Mouse (Mus musculus) limb, embryonic 15.5 days (tissue): ENCODE measurements around the gene Ccdc22. TPM values are rescaled to one million over a fixed set of nuclear protein-coding genes. Genes with fewer than 3 reads are reported as not detected.

Experiments used
- ATAC-seq: fragments of 200-750 bp; cut with Nextera tagmentation; 2 replicates; pipeline ENCODE4 v1.8.0; 2017; ENCODE audit warnings: low read depth, moderate TSS enrichment; ENCODE audit not compliant: insufficient number of reproducible peaks, low FRiP score, low TSS enrichment
- H3K27ac ChIP-seq: fragments of 300-500 bp; sonication (generic); 2 replicates; pipeline ENCODE4 v1.5.1; 2015; ENCODE audit warnings: moderate library complexity, mild to moderate bottlenecking, inconsistent platforms
- H3K27me3 ChIP-seq: fragments of 300-500 bp; sonication (generic); 2 replicates; pipeline ENCODE4 v1.6.1; 2015; ENCODE audit warnings: inconsistent platforms
- H3K36me3 ChIP-seq: fragments of 300-500 bp; sonication (generic); 2 replicates; pipeline ENCODE4 v1.6.1; 2015; ENCODE audit warnings: inconsistent platforms
- H3K4me1 ChIP-seq: fragments of 300-500 bp; sonication (generic); 2 replicates; pipeline ENCODE4 v1.6.1; 2015; ENCODE audit warnings: inconsistent platforms
- H3K4me2 ChIP-seq: fragments of 300-500 bp; sonication (generic); 2 replicates; pipeline ENCODE4 v1.6.1; 2015; ENCODE audit warnings: mild to moderate bottlenecking, inconsistent platforms
- H3K4me3 ChIP-seq: fragments of 300-500 bp; sonication (generic); 2 replicates; pipeline ENCODE4 v1.5.1; 2015; ENCODE audit warnings: mild to moderate bottlenecking, inconsistent platforms
- H3K9ac ChIP-seq: fragments of 300-500 bp; sonication (generic); 2 replicates; pipeline ENCODE4 v1.6.1; 2015; ENCODE audit warnings: inconsistent platforms
- H3K9me3 ChIP-seq: fragments of 300-500 bp; sonication (generic); 2 replicates; pipeline ENCODE4 v1.6.1; 2016; ENCODE audit warnings: inconsistent platforms
- WGBS: fragments of 180-500 bp; shearing (Covaris S2); methylation state at CpG from one replicate; pipeline ENCODE4 v1.1.7; 2015; 5-methylcytosine and 5-hydroxymethylcytosine counted together
- polyA plus RNA-seq: library from polyadenylated mRNA; unstranded; fragments of >200 nt; fragmentation: Nextera tagmentation; extraction: Ambion mirVana; gene quantifications from 2 replicates; pipeline ENCODE4 v1.2.1, GENCODE M21; 2015

Gene Ccdc22
- polyA plus RNA-seq: 27.8 and 28.4 TPM in 2 replicates

DNA sequence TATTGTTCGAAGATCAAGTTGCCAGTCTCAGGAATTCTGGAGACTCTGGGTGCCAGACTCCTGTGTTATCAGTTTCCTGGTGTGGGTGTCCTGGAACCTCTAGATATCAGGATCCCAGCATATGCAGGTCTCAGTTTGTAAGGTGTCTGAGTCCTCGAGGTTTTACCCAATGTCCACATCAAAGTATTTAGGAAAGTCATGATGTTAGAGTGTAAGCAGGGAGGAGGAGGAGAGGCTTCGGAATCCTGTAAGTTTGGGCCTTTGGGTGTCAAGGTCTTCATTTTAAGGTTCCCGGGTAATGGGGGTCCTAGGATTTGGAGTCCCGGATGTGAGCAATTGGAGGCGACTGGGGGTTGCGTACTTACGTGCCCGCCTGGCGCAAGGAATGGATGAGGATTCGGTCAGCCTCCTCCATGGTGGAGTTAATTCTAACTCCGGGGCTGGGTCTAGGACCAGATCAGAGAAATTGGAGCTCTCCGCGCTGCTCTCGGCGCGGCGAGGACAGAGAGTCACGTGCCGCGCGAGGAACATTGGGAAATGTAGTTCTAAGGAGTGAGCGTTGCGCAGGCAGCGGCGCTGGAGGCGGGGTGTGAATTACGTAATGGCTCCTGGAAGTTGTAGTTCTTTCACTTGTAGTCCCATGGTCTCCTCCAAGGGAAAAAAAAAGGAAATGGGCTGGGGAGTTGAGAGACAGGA, at the start of gene Ccdc22:
TSS of gene Ccdc22 (minus strand) at position 639 of the 696 bp plus-strand sequence.
- H3K4me1 ChIP-seq: 0 out of 2 replicates have a peak, but pooled peaks cover 7% of the 10 kb centered on the region
- no peaks in the 10 kb centered on the region for H3K9me3 ChIP-seq
- ATAC-seq: peak; percentile 85; the same call in 1 of the 2 replicates
- no peaks in the 10 kb centered on the region for H3K36me3 ChIP-seq
- 21% methylated on average over 28 of the region's 28 CpGs for WGBS
- peak within 1 kb of the TSS; percentile 20; the same call in 1 of the 2 replicates for H3K9ac ChIP-seq
- H3K27ac ChIP-seq: peak within 1 kb of the TSS; percentile 69
- H3K4me2 ChIP-seq: peak within 1 kb of the TSS; percentile 46
- H3K27me3 ChIP-seq: no peaks in the 10 kb centered on the region
- H3K4me3 ChIP-seq: peak within 1 kb of the TSS; percentile 49

DNA sequence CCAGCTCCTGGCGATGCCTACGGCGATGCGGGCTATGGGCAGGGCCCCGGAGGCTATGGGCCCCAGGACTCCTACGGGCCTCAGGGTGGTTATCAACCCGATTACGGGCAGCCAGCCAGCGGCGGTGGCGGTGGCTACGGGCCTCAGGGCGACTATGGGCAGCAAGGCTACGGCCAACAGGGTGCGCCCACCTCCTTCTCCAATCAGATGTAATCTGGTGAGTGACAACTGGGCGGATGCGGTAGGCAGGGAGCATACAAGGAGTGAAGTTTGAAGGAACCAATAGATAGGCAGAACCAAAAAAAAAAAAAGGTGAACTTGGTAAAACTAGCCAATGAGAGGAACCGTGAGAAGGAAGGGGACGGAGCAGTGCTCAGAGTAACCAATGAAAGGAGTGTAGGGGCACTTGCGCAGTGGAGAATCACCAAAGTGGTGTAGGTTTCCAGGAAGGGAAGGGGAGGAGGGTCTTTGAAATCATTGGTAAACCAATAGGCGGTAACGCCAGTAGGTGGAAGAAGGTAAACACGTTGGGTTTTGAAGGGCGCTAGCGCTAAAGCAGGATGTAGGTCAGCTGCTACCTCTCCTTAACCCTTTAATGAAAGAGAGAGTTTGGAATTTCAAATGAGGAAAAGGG, 43.5 kb upstream of the Ccdc22 start:
- Histone ChIP-seq H3K4me1 (no peaks in the 10 kb centered on the region), H3K4me3 (peak overlapping the region; percentile 55), H3K27ac (peak overlapping the region; percentile 85), H3K4me2 (peak overlapping the region; percentile 49), H3K9me3 (no peaks in the 10 kb centered on the region), H3K9ac (peak overlapping the region; percentile 51), H3K27me3 (no peaks in the 10 kb centered on the region), H3K36me3 (no peaks in the 10 kb centered on the region)
- peak; percentile 96 for ATAC-seq
- WGBS: 22% methylated on average over 25 of the region's 25 CpGs

DNA sequence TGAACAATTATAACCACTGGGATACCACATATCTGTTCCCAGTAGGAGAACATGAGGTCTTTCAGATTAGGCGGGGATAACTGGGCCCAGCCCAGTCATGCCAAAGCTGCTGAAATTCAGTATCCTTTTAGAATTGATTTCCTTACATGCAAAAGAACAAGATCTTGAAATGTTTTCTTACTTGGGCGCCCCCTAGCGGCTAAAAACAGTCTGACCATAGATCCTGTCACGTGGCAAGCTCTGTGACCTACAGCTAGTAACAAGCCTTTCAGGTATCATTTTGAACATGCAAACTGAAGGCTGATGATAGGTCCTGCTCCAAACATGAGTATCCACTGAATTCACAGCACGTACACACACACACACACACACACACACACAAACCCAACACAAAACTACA, 40.0 kb upstream of the Ccdc22 start:
- no peak for ATAC-seq
- H3K4me2 ChIP-seq: no peak overlapping the region
- H3K9ac ChIP-seq: no peak overlapping the region
- H3K27me3 ChIP-seq: 0 out of 2 replicates have a peak, but pooled peaks cover 3% of the 10 kb centered on the region
- no peaks in the 10 kb centered on the region for H3K9me3 ChIP-seq
- no peak overlapping the region for H3K27ac ChIP-seq
- H3K36me3 ChIP-seq: no peaks in the 10 kb centered on the region
- no peak overlapping the region for H3K4me3 ChIP-seq
- H3K4me1 ChIP-seq: no peaks in the 10 kb centered on the region
- 16% methylated on average over 5 of the region's 5 CpGs for WGBS

DNA sequence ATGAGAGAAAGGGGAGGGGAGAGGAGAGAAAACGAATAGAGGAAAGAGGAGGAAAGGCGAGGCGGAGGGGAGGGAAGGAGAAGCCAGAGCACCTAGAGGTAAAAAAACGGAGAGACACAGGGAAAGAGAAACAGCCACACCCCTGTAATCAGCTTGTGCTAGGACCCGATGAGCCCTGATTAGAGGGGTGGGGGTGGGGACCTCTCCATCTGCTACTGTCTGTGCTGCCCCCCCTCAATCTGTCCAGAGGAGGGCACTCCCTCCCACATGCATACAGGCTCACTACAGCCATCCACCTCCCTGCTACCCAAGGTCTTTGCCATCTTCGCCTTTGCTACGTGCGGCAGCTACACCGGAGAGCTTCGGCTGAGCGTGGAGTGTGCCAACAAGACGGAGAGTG, 35.5 kb upstream of the Ccdc22 start:
- Histone ChIP-seq H3K27ac (no peak overlapping the region), H3K4me3 (no peak overlapping the region), H3K36me3 (no peaks in the 10 kb centered on the region), H3K27me3 (0 out of 2 replicates have a peak, but pooled peaks cover 8% of the 10 kb centered on the region), H3K4me2 (no peak overlapping the region), H3K9me3 (no peaks in the 10 kb centered on the region), H3K9ac (no peak overlapping the region), H3K4me1 (no peaks in the 10 kb centered on the region)
- WGBS: 39% methylated on average over 12 of the region's 12 CpGs
- ATAC-seq: no peak

DNA sequence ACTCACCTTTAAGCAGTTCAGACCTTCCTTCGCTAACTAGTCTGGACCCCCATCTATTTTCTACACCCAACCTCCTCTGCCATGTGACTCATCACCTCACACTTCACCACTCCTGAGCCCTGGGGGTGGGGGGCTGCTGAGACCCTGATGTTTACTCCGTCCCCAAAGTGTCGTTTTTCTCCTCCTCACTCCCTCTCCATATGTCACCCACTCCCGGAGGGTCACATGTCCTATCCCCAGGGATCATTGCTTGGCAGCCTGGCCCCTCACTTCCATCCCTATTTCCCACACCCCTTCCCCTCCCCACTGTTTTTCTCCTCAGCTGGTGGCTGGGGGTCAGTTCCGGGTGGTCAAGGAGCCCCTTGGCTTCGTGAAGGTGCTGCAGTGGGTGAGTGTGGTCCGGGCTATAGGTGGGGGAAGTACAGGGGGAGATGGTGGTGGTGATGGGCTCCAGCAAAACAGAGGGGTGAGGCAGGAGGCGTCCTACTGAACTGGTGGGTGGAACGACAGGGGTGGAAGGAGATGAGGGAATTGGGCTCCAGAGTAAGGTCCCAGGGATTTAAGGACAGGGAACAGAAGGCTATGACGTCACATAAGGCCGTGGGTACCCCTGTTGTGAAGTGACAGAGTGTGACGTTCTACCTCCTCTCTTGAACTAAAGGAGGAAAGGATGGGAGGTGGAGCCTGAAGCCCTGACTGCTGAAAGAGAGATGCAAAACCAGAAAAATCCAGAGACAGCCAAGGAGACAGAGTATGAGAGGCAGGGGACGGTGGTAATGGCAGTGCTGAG, 34.4 kb upstream of the Ccdc22 start:
- H3K27ac ChIP-seq: no peak overlapping the region
- H3K36me3 ChIP-seq: no peaks in the 10 kb centered on the region
- H3K4me2 ChIP-seq: no peak overlapping the region
- H3K9ac ChIP-seq: no peak overlapping the region
- no peaks in the 10 kb centered on the region for H3K4me1 ChIP-seq
- H3K9me3 ChIP-seq: no peaks in the 10 kb centered on the region
- 27% methylated on average over 13 of the region's 13 CpGs for WGBS
- ATAC-seq: no peak
- 0 out of 2 replicates have a peak, but pooled peaks cover 8% of the 10 kb centered on the region for H3K27me3 ChIP-seq
- no peak overlapping the region for H3K4me3 ChIP-seq

DNA sequence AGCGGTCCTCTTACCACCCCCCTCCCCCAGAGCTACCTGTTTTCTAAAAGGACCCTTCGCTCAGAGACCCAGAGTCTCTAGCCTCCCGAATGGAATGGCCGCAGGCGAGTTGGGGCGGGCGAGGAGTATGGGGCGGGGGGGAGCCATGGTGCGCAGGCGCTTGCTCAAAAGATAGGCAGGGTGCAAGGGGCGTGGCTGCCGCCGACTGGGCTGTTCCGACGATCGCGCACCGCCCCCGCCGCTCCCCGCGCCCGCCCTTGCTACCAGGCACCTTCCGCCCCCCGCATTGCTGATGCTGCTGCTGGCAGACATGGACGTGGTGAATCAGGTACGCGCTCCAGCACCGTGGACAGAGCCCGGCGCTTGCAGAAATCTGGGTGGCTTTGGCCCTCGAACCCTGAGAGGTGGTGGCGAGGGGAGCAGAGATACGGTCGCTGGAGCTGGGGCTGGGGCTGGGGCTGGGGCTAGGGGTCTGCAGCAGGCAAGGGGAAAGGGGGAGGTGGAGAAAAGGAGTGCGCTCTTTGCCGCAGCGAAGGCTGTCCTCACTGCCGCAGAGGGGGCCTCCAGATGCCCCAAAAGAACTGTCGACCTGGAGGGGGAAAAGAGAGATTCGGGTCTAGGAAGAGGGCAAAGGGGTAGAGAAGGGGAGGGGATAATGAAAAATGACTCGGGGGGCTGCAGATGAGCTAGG, 33.2 kb upstream of the Ccdc22 start, which contains the start of gene Syp:
TSS of gene Syp (plus strand) at position 71 of the 691 bp plus-strand sequence.
- 17% methylated on average over 33 of the region's 42 CpGs for WGBS
- H3K9ac ChIP-seq: no peak within 1 kb of the TSS
- no peaks in the 10 kb centered on the region for H3K9me3 ChIP-seq
- no peaks in the 10 kb centered on the region for H3K4me1 ChIP-seq
- H3K27me3 ChIP-seq: 0 out of 2 replicates have a peak, but pooled peaks cover 8% of the 10 kb centered on the region
- H3K27ac ChIP-seq: no peak within 1 kb of the TSS
- peak within 1 kb of the TSS; percentile 47 for H3K4me2 ChIP-seq
- peak within 1 kb of the TSS; percentile 25 for H3K4me3 ChIP-seq
- H3K36me3 ChIP-seq: no peaks in the 10 kb centered on the region
- peak; percentile 53; the same call in 1 of the 2 replicates for ATAC-seq

DNA sequence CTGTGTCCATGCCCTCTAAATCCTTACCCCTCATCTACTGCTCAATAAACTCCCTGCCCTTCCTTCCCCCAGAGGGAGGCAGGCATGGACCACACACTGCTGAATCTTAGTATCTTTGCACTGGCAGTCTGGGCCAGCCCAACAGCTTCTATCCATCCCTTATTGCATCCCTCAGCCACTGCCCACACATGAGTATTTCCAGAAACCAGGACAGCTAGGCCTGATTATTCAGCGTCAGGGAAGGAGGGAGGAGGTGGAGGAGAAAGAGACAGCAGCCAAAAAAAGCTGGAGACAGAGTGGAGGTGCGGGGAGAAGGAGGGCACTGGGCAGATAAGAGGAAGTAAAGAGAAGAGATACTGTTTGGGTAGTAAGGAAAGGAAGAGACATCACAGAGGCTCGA, 29.8 kb upstream of the Ccdc22 start:
- Histone ChIP-seq H3K4me3 (no peak overlapping the region), H3K36me3 (no peaks in the 10 kb centered on the region), H3K9ac (no peak overlapping the region), H3K4me1 (no peaks in the 10 kb centered on the region), H3K27me3 (0 out of 2 replicates have a peak, but pooled peaks cover 5% of the 10 kb centered on the region), H3K4me2 (no peak overlapping the region), H3K9me3 (no peaks in the 10 kb centered on the region), H3K27ac (no peak overlapping the region)
- no peak for ATAC-seq
- 66% methylated on average over 3 of the region's 3 CpGs for WGBS

DNA sequence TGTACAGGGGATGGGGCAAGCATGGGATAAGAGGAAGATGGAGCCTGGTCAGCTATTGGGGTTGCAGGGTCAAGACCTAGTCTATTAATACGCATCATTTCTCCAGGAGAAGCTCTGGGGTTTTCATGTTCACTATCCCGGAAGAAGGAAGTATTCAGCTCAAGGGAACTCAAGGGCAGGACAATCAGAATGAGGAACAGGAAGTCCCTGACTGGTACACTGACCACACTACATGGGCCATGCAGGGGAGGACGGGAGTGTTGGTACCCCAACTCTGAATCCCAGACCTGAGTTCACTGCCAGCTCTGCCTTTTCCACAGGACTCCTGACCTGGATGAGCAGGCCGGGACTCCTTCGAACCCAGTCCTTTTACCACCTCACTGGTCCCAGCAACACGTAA, 27.2 kb upstream of the Ccdc22 start:
- Histone ChIP-seq H3K36me3 (no peaks in the 10 kb centered on the region), H3K4me1 (no peaks in the 10 kb centered on the region), H3K27me3 (no peaks in the 10 kb centered on the region), H3K4me2 (no peak overlapping the region), H3K9me3 (no peaks in the 10 kb centered on the region), H3K9ac (no peak overlapping the region), H3K4me3 (no peak overlapping the region), H3K27ac (no peak overlapping the region)
- no peak for ATAC-seq
- WGBS: 80% methylated on average over 6 of the region's 6 CpGs

DNA sequence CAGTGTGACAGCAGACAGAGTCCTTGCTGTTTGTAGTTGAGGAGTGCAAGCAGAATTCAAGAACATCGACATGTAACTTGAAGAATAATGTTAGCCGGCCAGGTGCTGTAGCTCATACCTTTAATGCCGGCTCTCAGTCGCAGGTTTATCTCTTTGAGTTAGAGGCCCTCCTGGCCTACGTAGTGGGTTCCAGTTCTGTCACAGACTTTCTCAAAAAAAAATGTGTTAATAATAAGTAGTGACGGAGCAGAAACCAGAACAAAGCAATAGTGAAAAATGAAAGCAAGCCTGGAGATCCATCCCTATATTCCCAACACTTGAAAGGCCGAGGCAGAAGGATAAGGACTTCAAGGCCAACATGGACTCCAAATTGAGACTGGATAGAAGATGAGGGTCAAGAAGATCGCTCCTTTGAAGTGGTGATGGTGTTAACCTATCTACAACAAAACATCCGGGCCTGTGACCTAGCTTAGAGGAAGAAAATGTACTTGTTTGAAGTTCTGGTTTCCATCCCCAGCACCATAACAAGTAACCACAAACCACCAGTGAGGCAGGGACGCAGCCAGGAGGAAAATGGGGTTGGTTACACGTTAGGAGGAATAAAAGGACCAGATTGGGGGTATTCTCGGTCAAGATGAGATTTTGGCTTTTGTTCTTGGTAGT, 12.7 kb upstream of the Ccdc22 start:
- H3K9ac ChIP-seq: no peak overlapping the region
- 78% methylated on average over 12 of the region's 12 CpGs for WGBS
- H3K4me1 ChIP-seq: no peaks in the 10 kb centered on the region
- H3K27me3 ChIP-seq: no peaks in the 10 kb centered on the region
- H3K9me3 ChIP-seq: no peaks in the 10 kb centered on the region
- ATAC-seq: no peak
- no peak overlapping the region for H3K4me2 ChIP-seq
- H3K4me3 ChIP-seq: no peak overlapping the region
- H3K36me3 ChIP-seq: no peaks in the 10 kb centered on the region
- no peak overlapping the region for H3K27ac ChIP-seq

DNA sequence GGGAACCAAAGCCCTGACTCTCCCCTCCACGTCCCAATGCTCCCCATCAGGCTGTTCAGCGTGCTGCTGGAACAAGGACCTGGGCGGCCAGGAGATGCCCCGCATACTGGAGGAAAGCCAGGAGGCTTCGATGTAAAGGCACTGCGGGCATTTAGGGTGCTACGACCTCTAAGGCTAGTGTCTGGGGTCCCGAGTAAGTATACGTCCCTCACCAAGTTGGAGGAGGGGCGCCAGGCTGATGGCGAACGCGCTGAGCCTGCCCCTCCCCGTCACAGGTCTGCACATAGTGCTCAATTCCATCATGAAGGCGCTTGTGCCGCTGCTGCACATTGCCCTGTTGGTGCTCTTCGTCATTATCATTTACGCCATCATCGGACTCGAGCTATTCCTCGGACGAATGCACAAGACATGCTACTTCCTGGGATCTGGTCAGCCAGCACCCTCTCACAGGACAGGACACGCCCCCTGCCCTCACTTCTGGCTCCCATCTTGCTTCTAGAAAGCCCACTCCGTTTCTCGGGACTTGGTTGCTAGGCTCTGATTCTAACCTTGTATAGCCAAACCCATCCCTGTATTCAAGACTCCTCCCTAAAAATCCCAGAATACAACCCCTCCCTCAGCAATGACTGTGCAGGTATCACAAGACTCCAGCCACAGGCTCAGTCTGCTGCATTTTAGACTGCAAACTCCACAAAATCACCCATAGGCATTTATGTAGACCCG, 5.4 kb upstream of the Ccdc22 start:
- Histone ChIP-seq H3K9me3 (no peaks in the 10 kb centered on the region), H3K36me3 (no peaks in the 10 kb centered on the region), H3K4me1 (0 out of 2 replicates have a peak, but pooled peaks cover 4% of the 10 kb centered on the region), H3K4me3 (peak overlapping the region; percentile 40), H3K4me2 (peak overlapping the region; percentile 66), H3K27me3 (0 out of 2 replicates have a peak, but pooled peaks cover 2% of the 10 kb centered on the region), H3K27ac (no peak overlapping the region), H3K9ac (peak overlapping the region; percentile 20; the same call in 1 of the 2 replicates)
- WGBS: 26% methylated on average over 26 of the region's 26 CpGs
- ATAC-seq: no peak
